17 mouse cellular contexts compared by ENCODE assay signal in the genomic region with DNA sequence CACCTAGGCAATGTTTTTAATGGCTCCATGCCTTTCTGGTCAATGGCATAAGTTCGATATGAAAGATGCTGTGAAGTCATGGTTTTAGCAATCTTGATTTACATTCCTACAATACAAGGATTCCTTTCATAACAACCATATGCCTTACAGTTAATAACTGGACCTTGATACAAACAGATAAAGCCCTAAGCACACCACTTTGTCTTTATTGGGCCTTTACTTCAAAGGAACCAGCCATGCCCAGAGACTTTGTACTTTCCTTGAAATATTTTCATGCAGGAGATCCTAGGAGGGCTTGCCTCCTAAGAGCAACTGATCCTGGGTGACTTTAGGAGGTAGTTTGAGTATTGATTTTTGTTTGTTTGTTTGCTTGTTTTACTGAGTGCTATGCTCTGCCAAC.
"Had no signal": no experiment of that assay in that cellular context is flagged by ENCODE, and none has a peak within 500 bp of the region (broad histone marks: within the 10 kb centered on the region; RNA-seq: fewer than 3 reads in every experiment).

No protein-coding gene starts in this region.

- H3K27me3 ChIP-seq: neural tube, embryonic 12.5 days; neural tube, embryonic 13.5 days; neural tube, embryonic 15.5 days; stomach, embryonic 15.5 days had no signal

- H3K36me3 ChIP-seq: neural tube, embryonic 12.5 days; neural tube, embryonic 13.5 days; neural tube, embryonic 15.5 days; stomach, embryonic 15.5 days had no signal

- DNase-seq: retina, postnatal 1 day; right cerebral cortex, adult 18-20 months; right cerebral cortex, postnatal 14 days; right cerebral cortex, postnatal 25 days; right cerebral cortex, postnatal 4 days; spleen, adult 18-20 months; thymus, adult 18-20 months; thymus, adult 2 months; thymus, postnatal 14 days; thymus, postnatal 25 days; thymus, postnatal 36 days; thymus, postnatal 4 days had no signal

- H3K4me3 ChIP-seq: neural tube, embryonic 12.5 days; neural tube, embryonic 13.5 days; neural tube, embryonic 15.5 days; stomach, embryonic 15.5 days had no signal

- H3K9ac ChIP-seq: neural tube, embryonic 12.5 days; neural tube, embryonic 13.5 days; neural tube, embryonic 15.5 days; stomach, embryonic 15.5 days had no signal

- H3K9me3 ChIP-seq: neural tube, embryonic 12.5 days; neural tube, embryonic 13.5 days; neural tube, embryonic 15.5 days; stomach, embryonic 15.5 days had no signal

- H3K4me1 ChIP-seq: neural tube, embryonic 12.5 days; neural tube, embryonic 13.5 days; neural tube, embryonic 15.5 days; stomach, embryonic 15.5 days had no signal

- H3K4me2 ChIP-seq: neural tube, embryonic 12.5 days; neural tube, embryonic 13.5 days; neural tube, embryonic 15.5 days; stomach, embryonic 15.5 days had no signal

- H3K27ac ChIP-seq: neural tube, embryonic 12.5 days; neural tube, embryonic 13.5 days; neural tube, embryonic 15.5 days; stomach, embryonic 15.5 days; stomach, postnatal 0 days had no signal
